Mouse (Mus musculus): ENCODE results near the gene Calm3.

GRCm38 (mm10) chr7:16944808-16945315 is 20.9 kb upstream of the Calm3 start:
- no peak for TF ChIP-seq CTCF (IDR thresholded peaks at IDR 0.05; ENCODE audit: extremely low read depth, insufficient read length, insufficient replicate concordance, low read depth, low read length)
- no peak for TF ChIP-seq POLR2A (IDR thresholded peaks at IDR 0.05; ENCODE audit: low read depth, low read length)
